Mouse (Mus musculus) T-helper 1 cell (primary cell): Measurements from ENCODE around the gene Map7d1.

Experiments used
- in situ Hi-C: fragments of 300-600 bp; cut with MboI, MseI; formaldehyde crosslinking; loops from one replicate; pipeline ENCODE4 v1.15.1; 2025; ENCODE audit warnings: high pct_unique_total_duplicates

Gene Map7d1

GRCm38 (mm10) chr4:126202303-126203181 is 53.6 kb downstream of the Map7d1 start, which contains the start of gene Thrap3:
TSS of gene Thrap3 (minus strand) at chr4:126202760.
- in situ Hi-C loops = no loop called here

- in situ Hi-C loops = no loop called here
Observed at GRCm38 (mm10) chr4:126201514-126202302, 54.4 kb downstream of the Map7d1 start.

DNA sequence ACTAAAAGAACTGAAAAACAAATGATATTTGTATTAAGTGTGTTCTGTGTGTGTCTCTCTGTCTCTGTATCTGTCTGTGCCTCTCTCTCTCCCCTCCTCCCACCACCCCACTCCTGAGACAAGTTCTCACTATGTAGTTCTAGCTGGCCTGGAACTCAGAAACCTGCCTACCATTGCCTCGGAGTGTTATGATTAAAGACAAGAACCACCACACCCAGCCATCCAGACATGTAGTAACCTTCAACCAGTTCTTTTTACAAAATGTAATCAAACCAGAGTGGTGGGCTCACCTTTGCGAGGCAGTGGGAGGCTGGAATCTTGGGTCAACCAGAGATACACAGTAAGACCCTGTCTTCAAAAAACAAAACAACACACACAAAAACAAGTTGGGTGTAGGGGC is 55.5 kb downstream of the Map7d1 start:
- in situ Hi-C loops = no loop called here

- in situ Hi-C loops = no loop called here
Observed at GRCm38 (mm10) chr4:126200036-126200435, 56.1 kb downstream of the Map7d1 start.

GRCm38 (mm10) chr4:126199556-126199955 is 56.6 kb downstream of the Map7d1 start:
- in situ Hi-C loops = no loop called here

DNA sequence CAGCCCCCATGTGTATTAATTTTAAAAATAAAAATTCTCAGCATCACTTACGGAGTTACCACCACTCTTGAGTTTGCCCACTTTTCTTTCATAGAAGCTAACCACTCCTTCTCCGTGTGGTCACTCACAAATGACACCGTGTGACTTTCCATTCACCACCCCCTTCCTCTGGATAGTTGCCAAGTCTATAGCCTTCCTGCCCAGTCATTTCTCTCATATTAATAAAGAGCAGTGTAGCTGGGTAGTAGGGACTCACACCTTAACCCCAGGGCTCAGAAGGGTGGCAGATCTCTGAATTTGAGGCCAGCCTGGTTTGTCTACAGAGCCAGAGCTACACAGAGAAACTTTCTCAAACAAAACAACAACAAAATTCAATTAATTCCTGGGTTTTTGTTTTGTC is 58.7 kb downstream of the Map7d1 start:
- in situ Hi-C loops = no loop called here

- in situ Hi-C loops = no loop called here
Observed at GRCm38 (mm10) chr4:126194916-126195315, 61.2 kb downstream of the Map7d1 start.

- in situ Hi-C loops = no loop called here
Observed at GRCm38 (mm10) chr4:126194216-126194615, 61.9 kb downstream of the Map7d1 start.

DNA sequence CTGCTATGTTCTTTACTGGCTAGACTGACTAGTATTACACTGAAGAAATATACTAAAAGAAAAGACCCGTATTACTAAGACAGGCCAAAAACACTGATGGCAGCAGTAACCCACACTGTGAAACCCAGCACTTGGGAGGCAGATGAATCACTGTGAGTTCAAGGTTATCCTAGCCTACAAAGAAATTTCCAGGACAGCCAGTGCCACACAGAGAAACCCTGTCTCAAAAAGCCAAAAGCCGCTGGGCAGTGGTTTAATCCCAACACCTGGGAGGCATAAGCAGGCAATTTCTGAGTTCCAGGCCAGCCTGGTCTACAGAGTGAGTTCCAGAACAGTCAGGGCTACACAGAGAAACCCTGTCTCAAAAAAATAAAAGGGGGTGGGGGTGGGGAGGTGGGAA is 65.5 kb downstream of the Map7d1 start:
- in situ Hi-C loops = no loop called here

GRCm38 (mm10) chr4:126187096-126187495 is 69.0 kb downstream of the Map7d1 start:
- in situ Hi-C loops = loop anchor here (5.0 kb wide), 1 partner anchor 80 kb away; no protein-coding TSS in a partner anchor

DNA sequence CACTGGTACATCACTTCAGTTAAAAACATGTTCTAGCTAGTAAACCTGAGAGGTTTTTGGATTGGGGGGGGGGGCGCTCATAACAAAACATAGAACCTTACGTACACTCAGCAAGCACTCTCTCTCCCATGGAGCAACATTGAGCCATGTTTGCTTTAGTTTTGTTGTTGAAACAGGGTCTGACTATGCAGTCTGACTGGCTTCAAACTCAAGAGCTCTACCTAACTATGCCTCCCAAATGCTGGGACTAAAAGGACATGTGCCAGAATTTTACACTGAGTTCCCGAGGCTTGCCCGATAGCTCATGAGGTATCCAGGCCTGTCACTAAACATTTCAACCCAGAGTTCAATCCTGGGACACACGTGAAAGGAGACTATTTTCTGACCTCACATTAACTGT is 73.1 kb downstream of the Map7d1 start:
- in situ Hi-C loops = no loop called here
